Mouse (Mus musculus) heart, postnatal 0 days (tissue): ENCODE measurements around the gene Lsm14b. TPM values are rescaled to one million over a fixed set of nuclear protein-coding genes. Genes with fewer than 3 reads are reported as not detected.

Experiments
- ATAC-seq: fragments of 200-750 bp; cut with Nextera tagmentation; 2 replicates; pipeline ENCODE4 v1.8.0; 2017; ENCODE audit warnings: low read depth, moderate number of reproducible peaks, moderate library complexity; ENCODE audit not compliant: insufficient read depth
- DNase-seq: peaks from one replicate; pipeline ENCODE4 v3.0.0-alpha.2; 2016; ENCODE audit warnings: low spot score
- H3K27ac ChIP-seq: fragments of 300-500 bp; sonication (generic); 2 replicates; pipeline ENCODE4 v1.5.1; 2014; ENCODE audit warnings: low read depth, mild to moderate bottlenecking
- H3K27me3 ChIP-seq: fragments of 300-500 bp; sonication (generic); 2 replicates; pipeline ENCODE4 v1.6.1; 2014; ENCODE audit warnings: low read length, mixed read lengths; ENCODE audit not compliant: control insufficient read depth, insufficient read depth
- H3K36me3 ChIP-seq: fragments of 300-500 bp; sonication (generic); replicated peaks from 2 replicates; pipeline ENCODE4 v1.6.1; 2014; ENCODE audit warnings: low read length, mixed read lengths; ENCODE audit not compliant: control insufficient read depth, insufficient read depth
- H3K4me1 ChIP-seq: fragments of 300-500 bp; sonication (generic); 2 replicates; pipeline ENCODE4 v1.6.1; 2014; ENCODE audit warnings: antibody characterized with exemption; ENCODE audit not compliant: control insufficient read depth, insufficient read depth
- H3K4me2 ChIP-seq: fragments of 300-500 bp; sonication (generic); 2 replicates; pipeline ENCODE4 v1.6.1; 2014; ENCODE audit warnings: low read depth, mild to moderate bottlenecking, low read length, moderate library complexity
- H3K4me3 ChIP-seq: fragments of 300-500 bp; sonication (generic); 2 replicates; pipeline ENCODE4 v1.5.1; 2014; ENCODE audit warnings: low read depth, low read length
- H3K9ac ChIP-seq: fragments of 300-500 bp; sonication (generic); replicated peaks from 2 replicates; pipeline ENCODE4 v1.6.1; 2014; ENCODE audit warnings: low read depth, low read length, mixed read lengths
- H3K9me3 ChIP-seq: fragments of 300-500 bp; sonication (generic); replicated peaks from 2 replicates; pipeline ENCODE4 v1.6.1; 2016; ENCODE audit warnings: low read length; ENCODE audit not compliant: control insufficient read depth
- CTCF ChIP-seq: IDR thresholded peaks from 2 replicates; pipeline ENCODE4 v1.5.1; 2016; ENCODE audit warnings: antibody characterized with exemption, control low read depth, low read depth
- EP300 ChIP-seq: IDR thresholded peaks from 2 replicates; pipeline ENCODE4 v1.6.1; 2016; ENCODE audit warnings: antibody characterized with exemption, low read depth
- WGBS: fragments of 180-500 bp; shearing (Covaris S2); extraction: QIAGEN DNeasy Blood & Tissue Kit; methylation state at CpG from one replicate; pipeline ENCODE4 v1.1.7; 2014; 5-methylcytosine and 5-hydroxymethylcytosine counted together
- polyA plus RNA-seq: library from polyadenylated mRNA; unstranded; fragments of >200 nt; fragmentation: Nextera tagmentation; extraction: Ambion mirVana; gene quantifications from 2 replicates; pipeline ENCODE4 v1.2.1, GENCODE M21; 2015
- total RNA-seq: library from RNA; depleted of rRNA; stranded (reverse); fragments of >200 nt; gene quantifications from 2 replicates; pipeline ENCODE4 v1.2.3, GENCODE M21; 2014; ENCODE audit warnings: low replicate concordance

Gene Lsm14b
- total and polyA plus RNA-seq, 2 experiments from 2014 or later, result 5.7 to 36.0 TPM

DNA sequence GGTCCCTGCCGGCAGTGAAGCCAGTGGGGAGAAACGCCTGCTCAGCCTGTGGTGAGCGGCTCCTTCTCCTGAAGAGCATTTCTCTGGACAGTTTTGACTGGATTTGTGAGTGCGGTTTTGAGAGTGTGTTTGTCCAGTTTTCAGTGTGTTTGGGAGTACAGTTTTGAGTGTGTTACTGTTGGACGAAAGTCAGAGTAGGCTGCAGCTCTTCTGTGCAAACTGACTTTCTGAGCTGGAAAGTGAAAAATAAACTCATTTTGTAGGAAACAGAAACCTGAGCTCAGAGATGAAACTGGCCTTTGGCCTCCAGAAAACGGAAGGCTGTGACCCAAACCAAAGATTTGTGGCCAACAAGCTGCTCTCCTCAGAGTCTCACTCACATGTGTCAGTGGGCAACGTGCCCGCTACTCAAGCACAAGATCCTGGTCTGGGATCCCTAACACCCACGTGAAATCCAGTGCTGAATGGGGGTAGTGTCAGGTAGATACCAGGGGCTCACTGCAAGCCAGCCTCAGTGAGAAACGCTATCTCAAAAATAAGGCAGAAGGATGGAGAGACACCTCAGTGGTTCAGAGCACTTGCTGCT, 38.3 kb upstream of the Lsm14b start:
- TF ChIP-seq CTCF, result no peak
- no peak for TF ChIP-seq EP300
- Histone ChIP-seq H3K27ac (no peak overlapping the region), H3K4me2 (no peak overlapping the region), H3K9me3 (no peaks in the 10 kb centered on the region), H3K4me1 (peaks cover 10% of the 10 kb centered on the region), H3K36me3 (no peaks in the 10 kb centered on the region), H3K27me3 (no peaks in the 10 kb centered on the region), H3K9ac (no peak overlapping the region), H3K4me3 (no peak overlapping the region)
- DNase-seq, result no peak
- WGBS, result 62% methylated on average over 10 of the region's 10 CpGs
- ATAC-seq, result no peak

DNA sequence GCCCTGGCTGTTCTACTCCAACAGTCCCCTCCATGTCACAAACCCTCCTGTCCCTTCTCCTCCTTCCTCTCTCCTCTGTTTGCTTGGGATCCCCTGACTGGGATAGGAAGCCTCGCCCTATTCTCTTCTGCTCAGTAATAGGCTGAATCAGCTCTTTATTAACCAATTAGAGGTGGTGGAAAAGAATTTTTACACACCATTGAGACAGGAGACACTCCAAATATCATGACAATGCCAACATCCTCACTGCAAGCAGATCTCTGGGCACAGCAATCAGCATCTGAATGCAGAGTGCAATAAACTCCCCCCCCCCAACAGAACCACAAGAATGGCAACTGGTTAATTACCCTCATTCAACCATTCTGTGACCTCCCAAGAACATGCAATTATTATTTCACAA, 35.7 kb upstream of the Lsm14b start:
- peaks cover 6% of the 10 kb centered on the region; the same call in 1 of the 2 replicates for H3K4me1 ChIP-seq
- H3K36me3 ChIP-seq, result no peaks in the 10 kb centered on the region
- H3K27me3 ChIP-seq, result no peaks in the 10 kb centered on the region
- H3K4me2 ChIP-seq, result no peak overlapping the region
- no peak for DNase-seq
- 73% methylated on average over 1 of the region's 1 CpGs for WGBS
- no peak for ATAC-seq
- H3K27ac ChIP-seq, result no peak overlapping the region
- H3K4me3 ChIP-seq, result no peak overlapping the region
- H3K9me3 ChIP-seq, result no peaks in the 10 kb centered on the region
- no peak for TF ChIP-seq CTCF
- H3K9ac ChIP-seq, result no peak overlapping the region

DNA sequence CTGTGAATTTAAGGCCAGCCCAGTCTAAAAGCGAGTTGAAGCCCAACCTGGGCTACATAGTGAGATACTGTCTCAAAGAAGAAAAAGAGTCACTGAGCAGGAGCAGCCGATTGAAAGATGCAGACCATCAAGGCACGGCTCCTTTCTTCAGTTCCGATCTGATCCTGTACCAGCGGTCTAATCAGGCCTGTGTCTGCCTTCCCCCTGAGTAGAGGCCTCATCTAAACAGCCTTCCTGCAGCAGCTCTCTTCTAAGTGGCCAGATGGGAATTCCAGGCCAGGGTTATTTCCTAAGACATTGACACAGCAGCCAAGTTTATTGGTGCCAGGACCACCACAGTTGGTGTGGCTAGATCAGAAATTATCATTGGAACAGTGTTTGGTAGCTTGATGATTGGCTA, 31.7 kb upstream of the Lsm14b start:
- H3K27ac ChIP-seq, result no peak overlapping the region
- H3K9ac ChIP-seq, result no peak overlapping the region
- no peak for ATAC-seq
- H3K27me3 ChIP-seq, result no peaks in the 10 kb centered on the region
- no peak for DNase-seq
- no peak for TF ChIP-seq CTCF
- TF ChIP-seq EP300, result no peak
- H3K9me3 ChIP-seq, result no peaks in the 10 kb centered on the region
- no peak overlapping the region for H3K4me2 ChIP-seq
- 74% methylated on average over 5 of the region's 5 CpGs for WGBS
- H3K4me3 ChIP-seq, result no peak overlapping the region
- H3K4me1 ChIP-seq, result no peaks in the 10 kb centered on the region
- H3K36me3 ChIP-seq, result no peaks in the 10 kb centered on the region

DNA sequence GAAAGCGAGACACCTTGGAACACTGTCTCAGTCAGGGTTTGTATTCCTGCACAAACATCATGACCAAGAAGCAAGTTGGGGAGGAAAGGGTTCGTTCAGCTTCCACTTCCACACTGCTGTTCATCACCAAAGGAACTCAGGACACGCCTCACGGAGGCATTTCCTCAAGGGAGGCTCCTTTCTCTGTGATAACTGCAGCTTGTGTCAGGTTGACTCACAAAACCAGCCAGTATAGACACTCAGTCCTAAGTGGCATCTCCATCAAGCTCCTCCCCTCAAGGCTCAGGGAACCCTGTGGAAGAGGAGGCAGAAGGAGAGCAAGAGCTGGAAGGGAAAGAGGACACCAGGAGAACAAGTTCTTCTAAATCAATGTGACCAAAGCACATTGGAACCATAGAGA, 26.4 kb upstream of the Lsm14b start:
- DNase-seq, result no peak
- WGBS, result 47% methylated on average over 4 of the region's 4 CpGs
- Histone ChIP-seq H3K4me3 (no peak overlapping the region), H3K4me1 (no peaks in the 10 kb centered on the region), H3K27me3 (no peaks in the 10 kb centered on the region), H3K9me3 (no peaks in the 10 kb centered on the region), H3K36me3 (no peaks in the 10 kb centered on the region), H3K4me2 (no peak overlapping the region), H3K9ac (no peak overlapping the region), H3K27ac (no peak overlapping the region)
- no peak for ATAC-seq
- no peak for TF ChIP-seq EP300
- TF ChIP-seq CTCF, result no peak

DNA sequence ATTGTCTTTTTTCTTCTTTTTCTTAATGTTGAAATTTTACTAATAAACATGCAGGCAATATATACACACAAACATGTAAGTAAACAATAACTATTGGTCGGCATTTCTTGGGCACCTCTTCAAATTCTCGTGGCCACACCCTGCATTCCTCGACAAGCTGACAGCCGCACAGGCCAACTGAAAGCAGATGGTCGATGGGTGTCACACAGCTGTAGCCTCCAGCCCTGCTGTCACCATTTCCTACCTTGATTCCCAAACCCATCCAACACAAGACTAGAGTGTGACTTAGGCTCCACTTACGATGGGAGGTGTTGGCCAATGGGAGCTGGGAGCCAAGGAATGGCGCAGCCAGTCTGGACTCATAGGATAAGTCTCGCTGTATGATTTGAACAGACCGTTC, 23.2 kb upstream of the Lsm14b start:
- no peak for ATAC-seq
- TF ChIP-seq CTCF, result no peak
- no peak for TF ChIP-seq EP300
- H3K27me3 ChIP-seq, result no peaks in the 10 kb centered on the region
- H3K4me3 ChIP-seq, result no peak overlapping the region
- no peak overlapping the region for H3K9ac ChIP-seq
- H3K9me3 ChIP-seq, result no peaks in the 10 kb centered on the region
- no peak overlapping the region for H3K4me2 ChIP-seq
- WGBS, result 77% methylated on average over 9 of the region's 9 CpGs
- no peaks in the 10 kb centered on the region for H3K4me1 ChIP-seq
- no peak overlapping the region for H3K27ac ChIP-seq
- H3K36me3 ChIP-seq, result no peaks in the 10 kb centered on the region
- DNase-seq, result no peak

DNA sequence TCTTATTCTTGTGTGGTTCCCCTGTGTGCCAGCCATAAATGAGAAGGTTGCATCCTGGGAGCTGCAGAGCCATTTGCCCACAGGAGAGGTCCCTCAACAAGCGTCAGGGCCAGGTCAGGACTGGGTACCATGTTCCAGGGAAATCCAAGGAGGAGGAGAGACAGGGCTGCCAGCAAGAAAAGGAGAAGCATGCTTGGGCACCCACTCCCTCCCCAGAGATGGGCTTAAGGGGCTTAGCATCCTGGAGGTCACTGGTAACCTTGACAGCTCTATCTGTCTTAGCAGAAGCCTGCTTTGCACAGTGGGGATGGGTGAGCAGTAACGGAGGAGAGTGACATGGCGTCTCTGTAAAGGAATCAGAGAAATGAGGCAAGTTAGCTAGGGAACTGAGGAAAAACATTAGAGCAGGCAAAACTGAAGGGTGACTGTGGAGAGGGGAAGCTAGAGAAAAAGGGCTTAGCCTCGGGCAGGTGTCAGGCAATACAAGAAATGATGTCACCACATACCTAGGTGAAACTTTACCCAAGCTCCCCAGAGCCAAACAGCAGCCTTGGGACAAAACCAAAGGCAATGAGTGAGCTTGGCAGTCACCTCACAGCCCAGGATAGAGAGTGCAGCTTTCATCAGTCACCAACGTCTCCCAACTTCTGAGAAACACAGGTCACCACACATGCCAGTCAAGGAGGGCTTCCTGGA, 19.0 kb upstream of the Lsm14b start:
- DNase-seq (no peak), ATAC-seq (no peak)
- no peaks in the 10 kb centered on the region for H3K9me3 ChIP-seq
- no peaks in the 10 kb centered on the region for H3K4me1 ChIP-seq
- H3K36me3 ChIP-seq, result no peaks in the 10 kb centered on the region
- WGBS, result 42% methylated on average over 5 of the region's 5 CpGs
- H3K27ac ChIP-seq, result no peak overlapping the region
- H3K4me2 ChIP-seq, result no peak overlapping the region
- TF ChIP-seq CTCF, result no peak
- no peak for TF ChIP-seq EP300
- H3K9ac ChIP-seq, result no peak overlapping the region
- no peaks in the 10 kb centered on the region for H3K27me3 ChIP-seq
- H3K4me3 ChIP-seq, result no peak overlapping the region
